Mouse (Mus musculus) thymus, adult 2 months (tissue): ENCODE measurements around the gene Bmf. TPM values are rescaled to one million over a fixed set of nuclear protein-coding genes. Genes with fewer than 3 reads are reported as not detected.

Experiments
- DNase-seq: peaks from one replicate; pipeline ENCODE4 v3.0.0; 2021
- H3K27ac ChIP-seq: fragments of 200-500 bp; 2 replicates; pipeline ENCODE4 v1.5.1; 2012; ENCODE audit warnings: low read length, control low read depth; ENCODE audit not compliant: control insufficient read depth, insufficient read depth
- H3K27me3 ChIP-seq: fragments of 200-500 bp; 2 replicates; pipeline ENCODE4 v1.6.1; 2012; ENCODE audit warnings: mild to moderate bottlenecking, low read length, moderate library complexity, mixed read lengths; ENCODE audit not compliant: control insufficient read depth, insufficient read depth
- H3K36me3 ChIP-seq: fragments of 200-500 bp; 2 replicates; pipeline ENCODE4 v1.6.1; 2012; ENCODE audit warnings: mild to moderate bottlenecking, low read length, moderate library complexity; ENCODE audit not compliant: control insufficient read depth, insufficient read depth
- H3K4me1 ChIP-seq: fragments of 200-500 bp; replicated peaks from 2 replicates; pipeline ENCODE4 v1.6.1; 2012; ENCODE audit warnings: low read length; ENCODE audit not compliant: control insufficient read depth, insufficient read depth
- H3K4me3 ChIP-seq: fragments of 200-500 bp; 2 replicates; pipeline ENCODE4 v1.5.1; 2012; ENCODE audit warnings: mild to moderate bottlenecking, low read length, control low read depth, moderate library complexity; ENCODE audit not compliant: control insufficient read depth, insufficient read depth
- CTCF ChIP-seq: fragments of 200-500 bp; IDR thresholded peaks from 2 replicates; pipeline ENCODE4 v1.5.1; 2012; ENCODE audit warnings: mild to moderate bottlenecking, control low read depth, low read length, moderate library complexity, borderline replicate concordance; ENCODE audit not compliant: control insufficient read depth, poor library complexity, insufficient read depth; ENCODE audit errors: extremely low read depth
- POLR2A ChIP-seq: fragments of 200-500 bp; IDR thresholded peaks from 2 replicates; pipeline ENCODE4 v1.6.1; 2012; ENCODE audit warnings: mild to moderate bottlenecking, low read length, control low read depth, moderate library complexity; ENCODE audit not compliant: control insufficient read depth, poor library complexity, insufficient read depth; ENCODE audit errors: extremely low read depth
- WGBS: fragments of 180-500 bp; shearing (Covaris S2); methylation state at CpG from one replicate; pipeline ENCODE4 v1.1.7; 2018; 5-methylcytosine and 5-hydroxymethylcytosine counted together
- polyA plus RNA-seq: library from polyadenylated mRNA; depleted of rRNA; stranded (reverse); fragments of >200 nt; gene quantifications from 2 replicates; pipeline ENCODE4 v1.2.3, GENCODE M21; 2012; rRNA removed

Gene Bmf
- 67.3 and 80.9 TPM in 2 replicates for polyA plus RNA-seq

DNA sequence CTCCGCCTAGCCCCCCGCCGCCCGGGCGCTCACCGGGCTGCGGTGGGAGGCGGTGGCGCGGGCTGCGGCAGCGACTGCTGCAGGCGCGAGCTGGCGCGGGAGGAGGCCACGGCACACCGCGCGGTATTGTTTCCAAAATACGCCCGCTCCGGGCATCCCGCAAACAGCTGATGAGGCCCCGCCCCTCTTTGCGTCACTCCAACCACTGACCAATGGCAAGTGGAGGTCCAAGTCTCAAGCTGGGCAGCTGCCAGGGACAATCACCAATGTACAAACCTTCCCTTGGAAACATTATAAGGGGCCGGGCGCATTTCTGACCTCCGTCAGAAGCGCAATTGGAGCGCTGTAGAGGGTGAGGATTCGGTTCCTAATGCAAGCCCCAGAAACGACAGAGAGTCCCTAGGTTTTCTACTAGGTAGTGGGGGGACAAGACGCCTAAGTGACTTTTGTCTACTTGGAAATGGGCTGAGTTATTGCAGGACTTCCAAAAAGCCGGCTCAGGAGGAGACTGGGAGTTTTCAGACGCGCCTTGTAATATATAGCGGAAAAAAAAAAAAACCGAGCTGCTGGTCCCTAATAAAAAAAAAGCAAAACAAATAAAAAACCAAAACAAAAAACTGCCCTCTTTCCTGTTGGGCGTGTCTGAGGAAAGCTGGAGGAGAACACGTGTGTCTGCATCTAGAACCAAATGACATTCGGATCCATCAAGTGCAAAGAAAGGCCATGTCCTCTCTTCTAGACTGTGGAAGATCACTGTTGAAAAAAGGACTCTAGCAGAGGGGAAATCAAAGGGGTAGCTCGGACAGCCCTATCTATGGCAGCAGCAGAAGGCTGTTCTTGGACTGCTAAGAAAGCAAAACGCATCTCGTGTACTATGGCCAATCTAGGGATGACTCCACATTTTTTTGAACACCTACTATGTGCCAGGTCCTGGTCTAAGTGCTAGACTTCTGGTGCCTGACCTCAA lies at the start of gene Bmf:
Gene Bmf (minus strand): TSS at position 181 of the 967 bp plus-strand sequence.
- Histone ChIP-seq H3K27me3 (no peaks in the 10 kb centered on the region), H3K4me3 (peak within 1 kb of the TSS; percentile 54), H3K36me3 (no peaks in the 10 kb centered on the region), H3K4me1 (peaks cover 47% of the 10 kb centered on the region), H3K27ac (peak within 1 kb of the TSS; percentile 68)
- TF ChIP-seq CTCF (no peak), POLR2A (peak; percentile 56)
- 2% methylated on average over 45 of the region's 45 CpGs for WGBS
- DNase-seq: peak; percentile 77

DNA sequence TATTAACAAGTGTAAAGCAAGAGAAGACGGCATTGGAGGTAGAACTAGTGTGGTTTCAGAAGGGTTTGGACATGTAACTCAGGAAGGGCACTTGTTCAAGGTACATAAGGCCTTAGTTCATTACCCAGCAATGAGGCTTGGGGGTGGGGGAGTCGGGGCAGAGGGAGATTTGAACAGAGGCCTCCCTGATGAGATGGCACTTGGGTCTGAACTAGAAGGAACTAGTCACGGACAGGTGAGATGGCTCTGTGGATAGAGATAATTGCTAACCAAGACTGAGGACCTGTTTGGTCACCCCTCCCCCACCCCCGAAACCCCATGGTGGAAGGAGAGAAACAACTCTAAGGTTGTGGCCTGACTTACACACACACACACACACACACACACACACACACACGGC lies 49.6 kb upstream of the Bmf start:
- Histone ChIP-seq H3K27ac (no peak overlapping the region), H3K36me3 (peaks cover 7% of the 10 kb centered on the region; the same call in 1 of the 2 replicates), H3K4me3 (peak overlapping the region; percentile 22), H3K27me3 (no peaks in the 10 kb centered on the region), H3K4me1 (peaks cover 14% of the 10 kb centered on the region)
- no peak for DNase-seq
- WGBS: 41% methylated on average over 5 of the region's 5 CpGs
- no peak for TF ChIP-seq CTCF
- no peak for TF ChIP-seq POLR2A

DNA sequence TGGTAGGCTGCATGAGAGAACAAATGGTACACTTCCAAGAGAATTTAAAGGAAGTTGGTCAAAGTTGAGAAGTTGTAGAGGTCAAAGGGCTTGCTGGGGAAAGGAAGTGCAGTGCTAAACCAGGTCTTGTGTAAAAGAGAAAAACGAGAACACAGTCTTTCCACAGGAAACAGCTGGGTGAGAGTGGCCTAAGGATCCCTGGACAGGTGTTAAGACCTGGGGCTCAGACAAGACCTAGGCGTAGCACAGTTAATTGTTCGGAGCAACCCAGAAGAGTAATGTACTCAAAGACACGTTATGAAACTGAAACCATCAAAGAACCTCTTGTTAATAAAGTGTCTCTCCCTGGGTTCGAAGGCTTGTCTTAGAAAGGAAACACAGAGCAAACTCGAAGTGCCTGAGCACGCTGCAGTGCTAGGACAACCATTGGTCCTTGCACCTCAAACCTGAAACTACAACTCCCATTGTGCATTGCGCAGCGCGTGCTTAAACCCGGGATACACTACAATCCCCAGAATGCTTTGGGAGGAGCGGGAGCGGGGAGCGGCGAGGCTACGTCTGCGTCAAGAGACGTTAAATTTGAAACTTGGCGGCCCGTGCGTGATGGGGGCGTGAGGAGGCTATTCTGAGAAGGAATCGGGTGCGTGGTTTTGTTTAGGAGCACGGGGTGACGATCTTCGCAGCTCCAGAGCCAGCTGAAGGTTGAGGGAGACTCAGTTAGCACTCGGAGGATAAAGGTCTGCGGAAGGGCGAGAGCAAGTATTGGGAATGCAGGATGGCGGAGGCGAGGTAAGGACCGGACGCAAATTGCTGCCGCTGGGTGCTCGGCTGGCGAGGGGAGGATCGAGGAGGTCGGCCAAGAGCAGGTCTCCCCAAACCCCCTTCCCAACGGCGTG lies 48.4 kb upstream of the Bmf start, which contains the start of gene Bub1b:
Gene Bub1b (plus strand): TSS at position 539 of the 896 bp plus-strand sequence.
- TF ChIP-seq POLR2A (0 out of 2 replicates have a peak, but pooled peaks have one; percentile 28), CTCF (no peak)
- peak; percentile 95 for DNase-seq
- Histone ChIP-seq H3K27ac (peak within 1 kb of the TSS; percentile 81), H3K4me3 (peak within 1 kb of the TSS; percentile 85), H3K27me3 (no peaks in the 10 kb centered on the region), H3K36me3 (no peaks in the 10 kb centered on the region), H3K4me1 (peaks cover 14% of the 10 kb centered on the region)
- WGBS: 5% methylated on average over 41 of the region's 41 CpGs

DNA sequence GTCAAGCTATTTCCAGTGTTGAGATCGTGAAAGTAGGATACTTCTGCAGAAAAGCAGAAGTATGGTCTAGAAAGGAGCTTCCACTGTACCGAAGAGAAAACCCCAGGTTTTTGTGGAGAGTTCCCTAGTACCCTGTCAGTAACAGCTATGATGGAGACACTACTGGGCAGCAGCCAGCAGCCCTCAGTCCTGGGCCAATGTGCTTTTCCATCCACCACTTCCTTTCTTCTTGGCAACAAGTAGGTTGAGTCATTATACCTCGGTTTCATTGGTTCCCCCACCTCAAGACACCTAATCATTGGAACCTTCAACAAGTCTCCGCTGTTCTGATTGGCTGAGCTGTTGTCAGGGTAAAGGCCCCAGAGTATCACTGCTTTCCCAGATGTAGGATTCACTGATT lies 41.6 kb upstream of the Bmf start:
- no peaks in the 10 kb centered on the region for H3K36me3 ChIP-seq
- H3K4me1 ChIP-seq: no peaks in the 10 kb centered on the region
- WGBS: 42% methylated on average over 4 of the region's 4 CpGs
- H3K4me3 ChIP-seq: no peak overlapping the region
- no peak for DNase-seq
- H3K27ac ChIP-seq: no peak overlapping the region
- TF ChIP-seq CTCF (no peak), POLR2A (no peak)
- H3K27me3 ChIP-seq: no peaks in the 10 kb centered on the region

DNA sequence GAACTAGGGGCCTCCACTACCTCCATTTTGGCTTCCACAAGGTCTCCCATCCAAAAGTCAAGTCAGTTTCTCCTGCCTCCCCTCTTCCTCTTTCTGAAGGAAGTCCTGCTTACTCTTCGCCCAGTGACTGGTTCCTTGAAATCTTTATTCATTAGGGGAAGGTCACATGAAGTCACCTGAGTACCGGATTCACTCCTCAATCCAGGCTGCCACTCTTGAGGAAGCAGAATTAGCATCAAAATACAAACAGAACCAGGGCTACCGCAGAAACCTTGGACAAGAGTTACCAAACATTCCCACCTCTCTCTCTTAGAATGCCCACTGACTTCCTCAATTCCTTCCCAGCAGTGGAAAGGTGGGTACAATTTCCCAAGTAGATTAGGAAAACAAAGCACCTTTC lies 38.2 kb upstream of the Bmf start:
- no peaks in the 10 kb centered on the region for H3K4me1 ChIP-seq
- WGBS: 83% methylated on average over 3 of the region's 3 CpGs
- H3K27ac ChIP-seq: no peak overlapping the region
- no peak for TF ChIP-seq POLR2A
- no peak overlapping the region for H3K4me3 ChIP-seq
- no peak for DNase-seq
- H3K27me3 ChIP-seq: no peaks in the 10 kb centered on the region
- H3K36me3 ChIP-seq: no peaks in the 10 kb centered on the region

DNA sequence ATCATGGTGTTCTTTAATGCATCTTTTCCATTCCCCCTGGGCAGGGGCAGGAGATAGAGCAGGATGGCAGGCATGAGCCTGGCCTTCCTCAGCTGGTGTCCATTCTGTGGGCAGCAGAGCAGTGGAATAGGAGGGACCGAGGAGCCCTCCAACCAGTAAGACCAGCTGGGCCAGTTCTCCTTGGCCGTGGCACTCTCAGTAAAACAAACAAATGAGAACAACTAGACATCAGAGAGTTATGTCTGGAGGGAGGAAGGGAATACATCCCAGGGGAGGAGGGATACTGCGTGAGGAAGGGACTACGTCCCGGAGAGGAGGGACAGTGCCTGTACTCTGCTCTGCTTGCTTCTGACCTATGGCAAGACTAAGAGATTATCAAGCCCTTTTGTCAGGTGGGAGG lies 36.5 kb upstream of the Bmf start:
- no peak overlapping the region for H3K4me3 ChIP-seq
- no peaks in the 10 kb centered on the region for H3K4me1 ChIP-seq
- no peak overlapping the region for H3K27ac ChIP-seq
- DNase-seq: no peak
- no peaks in the 10 kb centered on the region for H3K36me3 ChIP-seq
- TF ChIP-seq POLR2A: no peak
- TF ChIP-seq CTCF: no peak
- 97% methylated on average over 5 of the region's 5 CpGs for WGBS
- H3K27me3 ChIP-seq: no peaks in the 10 kb centered on the region
